Comparison of ENCODE assay signal across 8 mouse cellular contexts in genomic region chr5:113091162-113091561, GRCm38 (mm10). TPM values are rescaled to one million over a fixed set of nuclear protein-coding genes. Genes with fewer than 3 reads are reported as not detected.
DNase-seq lines count a peak whose midpoint lies in the region; ATAC-seq and TF ChIP-seq lines count a peak whose summit lies in the region.
"Had no signal": no experiment of that assay in that cellular context is flagged by ENCODE, and none has a peak within 500 bp of the region (broad histone marks: within the 10 kb centered on the region; RNA-seq: fewer than 3 reads in every experiment).

No protein-coding gene starts in this region.

- no peaks in the 10 kb centered on the region for H3K27me3 ChIP-seq in intestine, postnatal 0 days (replicated peaks; ENCODE audit: control insufficient read depth, insufficient read depth, low read length)
- H3K27me3 ChIP-seq in midbrain, embryonic 11.5 days (ENCODE audit: control insufficient read depth, insufficient read depth, low read length): no peaks in the 10 kb centered on the region

- TF ChIP-seq CTCF in intestine, postnatal 0 days (IDR thresholded peaks at IDR 0.05; ENCODE audit: low read depth): peak; percentile 86

- no peaks in the 10 kb centered on the region for H3K4me1 ChIP-seq in intestine, postnatal 0 days (replicated peaks; ENCODE audit: control insufficient read depth, insufficient read depth, low read length)
- H3K4me1 ChIP-seq in midbrain, embryonic 11.5 days (ENCODE audit: control insufficient read depth, insufficient read depth, low read length): no peaks in the 10 kb centered on the region

- H3K4me2 ChIP-seq in intestine, postnatal 0 days (replicated peaks; ENCODE audit: low read depth): no peak overlapping the region
- H3K4me2 ChIP-seq in midbrain, embryonic 11.5 days: no peak overlapping the region

- H3K9me3 ChIP-seq in intestine, postnatal 0 days (ENCODE audit: control insufficient read depth): no peaks in the 10 kb centered on the region
- H3K9me3 ChIP-seq in midbrain, embryonic 11.5 days (ENCODE audit: control insufficient read depth, low read length): no peaks in the 10 kb centered on the region

- intact Hi-C loops in left cerebral cortex, postnatal 4 days (cut with DNase I): no loop called here
- intact Hi-C loops in left cerebral cortex, postnatal 36 days (cut with DNase I): no loop called here

- H3K27ac ChIP-seq in intestine, postnatal 0 days (ENCODE audit: low read depth, low read length): no peak overlapping the region
- H3K27ac ChIP-seq in midbrain, embryonic 11.5 days (ENCODE audit: low read depth, low read length): no peak overlapping the region

- WGBS in intestine, postnatal 0 days: 53% methylated on average over 5 of the region's 5 CpGs
- 59% methylated on average over 5 of the region's 5 CpGs for WGBS in midbrain, embryonic 11.5 days

- H3K9ac ChIP-seq in intestine, postnatal 0 days (ENCODE audit: low read depth, low read length): no peak overlapping the region
- H3K9ac ChIP-seq in midbrain, embryonic 11.5 days (ENCODE audit: low read length): no peak overlapping the region

- ATAC-seq in intestine, postnatal 0 days: no peak
- ATAC-seq in midbrain, embryonic 11.5 days (ENCODE audit: low FRiP score): peak; percentile 58

- peaks cover 72% of the 10 kb centered on the region for H3K36me3 ChIP-seq in intestine, postnatal 0 days (ENCODE audit: control insufficient read depth, insufficient read depth)
- H3K36me3 ChIP-seq in midbrain, embryonic 11.5 days (ENCODE audit: control insufficient read depth, insufficient read depth, low read length): no peaks in the 10 kb centered on the region

- peak; percentile 73 for DNase-seq in left cerebral cortex, postnatal 4 days
- no peak for DNase-seq in left cerebral cortex, postnatal 36 days (ENCODE audit: low spot score in 2 of 2)
- peak; percentile 81 for DNase-seq in ZHBTc4 (ENCODE audit: low read depth, low spot score)
- peak; percentile 38 for DNase-seq in embryo, embryonic 11.5 days (ENCODE audit: low read depth, low spot score)
- peak; percentile 89 for DNase-seq in midbrain, embryonic 11.5 days (ENCODE audit: low spot score, missing footprints)
- DNase-seq in thymus, postnatal 4 days: peak; percentile 71

- no peak overlapping the region for H3K4me3 ChIP-seq in intestine, postnatal 0 days (ENCODE audit: low read depth, low read length)
- H3K4me3 ChIP-seq in midbrain, embryonic 11.5 days (ENCODE audit: low read depth, low read length): no peak overlapping the region
- H3K4me3 ChIP-seq: erythroblast, embryonic 14.5 days had no signal

RNA-seq across cellular contexts. Expression of gene Crybb3, which starts 9.8 kb away (rescaled TPM):
- total RNA-seq in left cerebral cortex, postnatal 4 days (2021): 1 to 10 TPM; 3.9 to 4.2 TPM
- total RNA-seq in left cerebral cortex, postnatal 36 days (2021): 1 to 10 TPM; 1.1 to 2.4 TPM
- 0.93 and 1.2 TPM in 2 replicates for polyA plus RNA-seq in intestine, postnatal 0 days (2015; fragmentation: Nextera tagmentation; extraction: Ambion mirVana)
- 0.18 TPM in 1 of 2 replicates, not detected in the other for polyA plus RNA-seq in midbrain, embryonic 11.5 days (2014; fragmentation: Nextera tagmentation; extraction: Ambion mirVana)
- polyA plus RNA-seq: erythroblast, embryonic 14.5 days had no signal

RNA-seq across cellular contexts. Expression of gene Crybb2, which starts 21.2 kb away (rescaled TPM):
- not detected for total RNA-seq in left cerebral cortex, postnatal 4 days (2021)
- total RNA-seq in left cerebral cortex, postnatal 36 days (2021): not detected
- not detected in 2 replicates for polyA plus RNA-seq in intestine, postnatal 0 days (2015; fragmentation: Nextera tagmentation; extraction: Ambion mirVana)
- not detected in 2 replicates for polyA plus RNA-seq in midbrain, embryonic 11.5 days (2014; fragmentation: Nextera tagmentation; extraction: Ambion mirVana)
- polyA plus RNA-seq: erythroblast, embryonic 14.5 days had no signal

Comparison
In these comparisons a context has a peak if more than half of its experiments do, and no peak if none do; other contexts are left out.
1. DNase-seq: peak in left cerebral cortex, postnatal 4 days (single experiment), ZHBTc4 (single experiment), embryo, embryonic 11.5 days (single experiment), midbrain, embryonic 11.5 days (single experiment) and thymus, postnatal 4 days (single experiment); none in left cerebral cortex, postnatal 36 days (0 of 2).